Mouse (Mus musculus): ENCODE measurements at regions not wholly inside any gene's neighbourhood (a gene's known extent, or its start where the extent isn't known, plus 50 kb on each side); places are given as distances from the start of the nearest gene placed in this dataset.

DNA sequence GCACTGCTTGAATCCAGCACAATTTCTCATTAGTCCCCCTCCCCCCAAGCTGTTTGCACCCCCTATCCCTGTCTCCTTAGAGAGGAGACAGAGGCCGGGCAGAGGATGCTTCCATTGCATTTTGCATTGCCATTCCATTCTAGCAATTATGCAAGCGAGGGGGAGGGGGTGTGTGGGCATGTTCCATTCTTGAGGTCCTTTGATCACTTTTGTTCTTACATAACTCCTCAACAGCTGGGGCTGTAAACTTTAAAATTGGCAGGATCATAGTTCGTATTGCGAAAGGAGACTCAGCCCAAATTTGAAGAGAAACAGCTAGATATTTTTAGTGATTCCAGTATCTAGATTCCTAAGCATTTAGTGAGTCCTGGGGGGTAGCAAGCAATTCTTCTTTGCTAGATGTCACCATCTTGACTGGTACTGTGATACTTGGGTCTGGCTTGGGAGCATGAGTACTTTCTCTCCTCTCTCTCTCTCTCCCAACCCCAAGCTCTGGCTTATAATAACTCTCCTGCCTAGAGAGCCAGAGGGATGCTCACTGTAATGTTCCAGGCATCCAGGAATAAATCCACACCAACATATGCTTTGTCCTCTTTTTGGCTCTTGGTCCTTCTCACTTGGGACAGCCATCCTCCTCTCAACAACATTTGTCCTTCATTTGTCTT, 212.3 kb upstream of the Pik3r1 start:
- Histone ChIP-seq H3K27me3 (ENCODE audit: control insufficient read depth, insufficient read depth, low read length) (no peaks in the 10 kb centered on the region), H3K4me2 (replicated peaks; ENCODE audit: low read depth, low read length) (no peak overlapping the region), H3K9me3 (ENCODE audit: control insufficient read depth, low read length) (no peaks in the 10 kb centered on the region), H3K4me1 (replicated peaks; ENCODE audit: control insufficient read depth, insufficient read depth, low read length) (no peaks in the 10 kb centered on the region), H3K9ac (ENCODE audit: low read depth, low read length) (no peak overlapping the region), H3K36me3 (ENCODE audit: control insufficient read depth, insufficient read depth, low read length) (no peaks in the 10 kb centered on the region), H3K4me3 (ENCODE audit: low read depth, low read length) (no peak overlapping the region), H3K27ac (ENCODE audit: low read depth, low read length) (no peak overlapping the region)
- DNase-seq (ENCODE audit: low spot score) (no peak), ATAC-seq (ENCODE audit: low FRiP score) (no peak)
- 75% methylated on average over 4 of the region's 4 CpGs for WGBS

DNA sequence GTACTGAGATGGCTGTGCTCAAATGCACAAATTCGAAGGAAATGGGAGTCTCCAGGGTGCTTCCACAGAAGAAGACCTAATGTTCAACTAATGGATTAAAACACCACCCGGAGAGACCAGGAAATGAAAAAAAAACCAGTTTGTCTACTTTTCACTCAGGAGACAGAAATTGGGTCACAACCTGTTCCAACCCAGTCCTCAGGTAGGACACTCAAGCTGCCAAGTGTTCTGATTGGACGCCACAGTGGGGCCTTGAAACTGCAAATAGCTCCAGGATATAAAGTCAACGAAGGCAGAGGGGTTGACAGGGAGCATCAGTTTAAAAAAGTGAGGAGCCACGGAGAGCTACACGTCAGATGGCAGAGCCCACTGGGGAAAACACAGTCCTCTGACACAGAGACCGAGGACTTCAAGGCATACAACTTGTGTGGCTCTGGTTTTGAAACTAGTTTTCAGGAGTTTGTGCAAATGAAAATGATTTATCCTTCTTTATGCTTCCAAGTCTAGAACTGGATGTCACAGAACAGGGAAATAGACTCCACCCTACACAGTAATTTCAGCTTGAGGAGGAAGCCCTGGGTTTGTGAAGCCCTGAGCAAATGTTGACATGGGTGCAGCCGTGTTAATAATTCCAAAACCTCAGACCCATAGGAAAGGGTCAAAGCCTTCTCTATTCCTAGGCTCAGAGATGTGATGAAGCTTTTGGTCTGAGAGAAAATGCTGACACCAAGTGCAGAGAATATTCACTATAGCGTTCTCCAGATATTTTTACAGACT, 220.8 kb upstream of the Pik3r1 start:
- H3K4me2 ChIP-seq (replicated peaks; ENCODE audit: low read depth, low read length): no peak overlapping the region
- H3K27me3 ChIP-seq (ENCODE audit: control insufficient read depth, insufficient read depth, low read length): no peaks in the 10 kb centered on the region
- H3K9me3 ChIP-seq (ENCODE audit: control insufficient read depth, low read length): no peaks in the 10 kb centered on the region
- no peaks in the 10 kb centered on the region for H3K36me3 ChIP-seq (ENCODE audit: control insufficient read depth, insufficient read depth, low read length)
- no peak for DNase-seq (ENCODE audit: low spot score)
- ATAC-seq (ENCODE audit: low FRiP score): no peak
- no peaks in the 10 kb centered on the region for H3K4me1 ChIP-seq (replicated peaks; ENCODE audit: control insufficient read depth, insufficient read depth, low read length)
- no peak overlapping the region for H3K27ac ChIP-seq (ENCODE audit: low read depth, low read length)
- no peak overlapping the region for H3K4me3 ChIP-seq (ENCODE audit: low read depth, low read length)
- no peak overlapping the region for H3K9ac ChIP-seq (ENCODE audit: low read depth, low read length)
- WGBS: 86% methylated on average over 9 of the region's 9 CpGs

DNA sequence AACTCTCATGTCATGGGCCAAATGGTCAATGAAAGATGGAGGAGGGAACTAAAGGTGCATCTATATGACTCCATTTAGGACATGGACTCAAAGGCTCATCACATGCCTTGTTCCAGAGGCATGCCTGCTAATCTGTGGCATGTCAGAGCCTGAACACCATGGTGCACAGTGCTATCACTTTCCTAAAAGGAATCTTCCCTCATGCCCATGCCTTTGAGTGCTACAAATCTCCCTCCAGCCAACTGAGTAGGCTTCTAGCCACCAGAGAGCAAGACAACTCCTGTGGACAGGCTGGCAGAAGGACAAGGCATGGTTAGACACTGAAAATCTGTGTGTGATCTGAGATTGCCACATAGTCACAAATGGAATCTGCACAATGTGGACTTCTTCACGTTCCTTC, 223.7 kb upstream of the Pik3r1 start:
- ATAC-seq (ENCODE audit: low FRiP score) (no peak), DNase-seq (ENCODE audit: low spot score) (no peak)
- H3K9ac ChIP-seq (ENCODE audit: low read depth, low read length): no peak overlapping the region

DNA sequence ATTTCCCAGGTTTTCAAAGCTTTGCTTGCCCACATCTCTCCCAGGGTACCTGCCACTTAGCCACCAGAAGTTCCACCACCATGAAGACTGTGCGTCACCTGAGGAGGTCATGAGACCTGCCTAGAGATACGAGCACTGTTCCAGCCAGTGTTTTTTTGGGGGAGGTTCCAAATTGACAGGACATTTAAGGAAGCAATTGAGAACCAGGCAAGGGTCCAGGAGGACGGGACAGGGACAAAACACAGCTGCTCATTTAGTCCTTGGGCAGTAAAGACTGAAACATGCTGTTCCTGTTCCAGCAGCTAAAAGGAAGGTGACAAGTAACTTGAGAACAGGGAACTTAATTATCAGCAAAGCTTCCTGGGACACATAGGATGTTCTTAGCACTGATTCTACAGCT, 226.8 kb upstream of the Pik3r1 start:
- 75% methylated on average over 3 of the region's 3 CpGs for WGBS
- H3K4me1 ChIP-seq (replicated peaks; ENCODE audit: control insufficient read depth, insufficient read depth, low read length): no peaks in the 10 kb centered on the region
- no peaks in the 10 kb centered on the region for H3K9me3 ChIP-seq (ENCODE audit: control insufficient read depth, low read length)
- no peak overlapping the region for H3K27ac ChIP-seq (ENCODE audit: low read depth, low read length)
- no peak for ATAC-seq (ENCODE audit: low FRiP score)
- no peak for DNase-seq (ENCODE audit: low spot score)
- H3K36me3 ChIP-seq (ENCODE audit: control insufficient read depth, insufficient read depth, low read length): no peaks in the 10 kb centered on the region
- H3K4me2 ChIP-seq (replicated peaks; ENCODE audit: low read depth, low read length): no peak overlapping the region
- no peaks in the 10 kb centered on the region for H3K27me3 ChIP-seq (ENCODE audit: control insufficient read depth, insufficient read depth, low read length)
- no peak overlapping the region for H3K9ac ChIP-seq (ENCODE audit: low read depth, low read length)
- H3K4me3 ChIP-seq (ENCODE audit: low read depth, low read length): no peak overlapping the region

More for the DNA sequence above, 223.7 kb upstream of the Pik3r1 start:
- Histone ChIP-seq H3K36me3 (ENCODE audit: control insufficient read depth, insufficient read depth, low read length) (no peaks in the 10 kb centered on the region), H3K4me1 (replicated peaks; ENCODE audit: control insufficient read depth, insufficient read depth, low read length) (no peaks in the 10 kb centered on the region), H3K27me3 (ENCODE audit: control insufficient read depth, insufficient read depth, low read length) (no peaks in the 10 kb centered on the region), H3K4me3 (ENCODE audit: low read depth, low read length) (no peak overlapping the region), H3K4me2 (replicated peaks; ENCODE audit: low read depth, low read length) (no peak overlapping the region), H3K9me3 (ENCODE audit: control insufficient read depth, low read length) (no peaks in the 10 kb centered on the region), H3K27ac (ENCODE audit: low read depth, low read length) (no peak overlapping the region)
- WGBS: 100% methylated on average over 1 of the region's 1 CpGs

DNA sequence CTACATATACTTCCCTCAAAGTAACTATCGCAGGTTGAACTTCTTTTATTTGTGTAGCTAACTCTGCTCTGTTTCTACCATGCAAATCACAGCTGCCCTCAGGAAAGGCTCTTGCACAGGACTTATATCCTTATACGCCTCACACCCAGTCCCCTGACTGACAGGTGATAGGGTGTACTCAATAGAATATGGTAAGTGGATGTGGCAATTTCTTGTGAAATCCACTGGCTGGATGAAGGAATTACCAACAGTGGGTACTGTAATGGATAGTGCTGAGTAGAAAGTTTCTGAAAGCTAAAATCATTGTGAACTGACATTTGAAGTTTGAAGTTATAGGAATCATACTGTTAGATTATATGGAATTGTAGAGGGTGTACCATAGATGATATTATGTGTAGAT, 227.5 kb upstream of the Pik3r1 start:
- H3K9me3 ChIP-seq (ENCODE audit: control insufficient read depth, low read length): no peaks in the 10 kb centered on the region
- no peaks in the 10 kb centered on the region for H3K4me1 ChIP-seq (replicated peaks; ENCODE audit: control insufficient read depth, insufficient read depth, low read length)
- H3K4me3 ChIP-seq (ENCODE audit: low read depth, low read length): no peak overlapping the region
- WGBS: 88% methylated on average over 2 of the region's 2 CpGs
- no peaks in the 10 kb centered on the region for H3K36me3 ChIP-seq (ENCODE audit: control insufficient read depth, insufficient read depth, low read length)
- H3K9ac ChIP-seq (ENCODE audit: low read depth, low read length): no peak overlapping the region
- no peak overlapping the region for H3K4me2 ChIP-seq (replicated peaks; ENCODE audit: low read depth, low read length)
- no peak overlapping the region for H3K27ac ChIP-seq (ENCODE audit: low read depth, low read length)
- DNase-seq (ENCODE audit: low spot score) (no peak), ATAC-seq (ENCODE audit: low FRiP score) (no peak)
- no peaks in the 10 kb centered on the region for H3K27me3 ChIP-seq (ENCODE audit: control insufficient read depth, insufficient read depth, low read length)

DNA sequence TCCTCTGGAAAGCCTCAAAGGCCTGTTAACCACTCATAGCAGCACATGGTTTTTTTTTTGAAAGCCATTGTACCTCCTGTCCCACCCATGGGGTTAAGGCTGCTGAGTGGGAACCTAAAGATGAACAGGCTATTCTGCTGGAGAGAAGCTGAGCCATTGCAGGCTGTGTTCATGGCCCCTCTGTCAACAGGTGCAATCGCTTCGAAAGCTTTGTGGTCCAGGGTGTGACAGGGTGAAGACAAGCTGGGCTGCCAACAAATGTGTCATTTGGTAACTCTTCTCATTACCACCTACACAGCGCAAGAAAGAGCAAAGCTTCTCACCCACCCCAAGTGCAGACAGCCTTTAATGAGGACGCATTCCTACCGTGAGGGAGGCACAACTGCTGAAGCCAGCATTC, 228.1 kb upstream of the Pik3r1 start:
- no peaks in the 10 kb centered on the region for H3K27me3 ChIP-seq (ENCODE audit: control insufficient read depth, insufficient read depth, low read length)
- H3K9ac ChIP-seq (ENCODE audit: low read depth, low read length): no peak overlapping the region
- 74% methylated on average over 5 of the region's 5 CpGs for WGBS
- no peaks in the 10 kb centered on the region for H3K9me3 ChIP-seq (ENCODE audit: control insufficient read depth, low read length)
- DNase-seq (ENCODE audit: low spot score) (no peak), ATAC-seq (ENCODE audit: low FRiP score) (no peak)
- H3K27ac ChIP-seq (ENCODE audit: low read depth, low read length): no peak overlapping the region
- H3K4me3 ChIP-seq (ENCODE audit: low read depth, low read length): no peak overlapping the region
- no peaks in the 10 kb centered on the region for H3K36me3 ChIP-seq (ENCODE audit: control insufficient read depth, insufficient read depth, low read length)
- no peaks in the 10 kb centered on the region for H3K4me1 ChIP-seq (replicated peaks; ENCODE audit: control insufficient read depth, insufficient read depth, low read length)
- H3K4me2 ChIP-seq (replicated peaks; ENCODE audit: low read depth, low read length): no peak overlapping the region

DNA sequence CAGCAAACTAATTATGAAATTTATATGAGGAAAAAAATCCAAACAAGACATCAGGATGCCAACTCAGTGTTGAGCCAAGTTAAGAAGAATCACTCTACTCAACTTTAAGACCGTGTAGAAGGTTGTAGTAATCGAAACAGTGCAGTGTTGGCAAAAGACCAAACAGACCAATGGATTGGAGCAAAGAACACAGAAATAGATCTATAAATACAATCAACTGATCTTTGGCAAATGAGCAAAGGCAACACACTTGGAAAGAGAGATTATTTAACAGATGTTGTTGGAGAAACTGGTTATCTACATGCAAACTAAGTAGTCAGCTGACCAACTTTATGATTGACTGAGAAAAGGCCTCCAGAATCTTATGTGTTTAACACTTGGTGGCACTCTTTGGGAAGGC, 229.4 kb upstream of the Pik3r1 start:
- Histone ChIP-seq H3K27me3 (ENCODE audit: control insufficient read depth, insufficient read depth, low read length) (no peaks in the 10 kb centered on the region), H3K4me1 (replicated peaks; ENCODE audit: control insufficient read depth, insufficient read depth, low read length) (no peaks in the 10 kb centered on the region), H3K9ac (ENCODE audit: low read depth, low read length) (no peak overlapping the region), H3K4me2 (replicated peaks; ENCODE audit: low read depth, low read length) (no peak overlapping the region), H3K4me3 (ENCODE audit: low read depth, low read length) (no peak overlapping the region), H3K9me3 (ENCODE audit: control insufficient read depth, low read length) (no peaks in the 10 kb centered on the region), H3K27ac (ENCODE audit: low read depth, low read length) (no peak overlapping the region), H3K36me3 (ENCODE audit: control insufficient read depth, insufficient read depth, low read length) (no peaks in the 10 kb centered on the region)
- ATAC-seq (ENCODE audit: low FRiP score) (no peak), DNase-seq (ENCODE audit: low spot score) (no peak)
- 89% methylated on average over 2 of the region's 2 CpGs for WGBS

DNA sequence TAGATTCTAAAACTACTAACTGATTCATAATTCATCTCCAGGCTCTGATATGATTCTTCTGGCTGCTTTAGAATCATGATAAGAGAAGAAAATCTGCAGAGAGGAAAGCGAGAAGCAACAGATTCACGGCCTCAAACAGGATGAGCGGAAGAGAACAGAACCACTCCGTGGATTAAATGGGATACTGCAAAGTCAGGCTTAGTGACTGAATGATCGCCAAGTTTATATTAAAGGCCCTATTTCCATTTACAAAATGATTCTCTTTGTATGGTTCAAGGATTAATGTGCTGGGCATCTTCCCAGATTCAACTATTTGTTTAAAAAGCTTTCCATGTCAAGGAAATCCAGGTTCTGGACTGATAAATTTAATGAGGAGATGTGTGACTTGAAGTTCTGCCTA, 238.5 kb upstream of the Pik3r1 start:
- Histone ChIP-seq H3K9me3 (ENCODE audit: control insufficient read depth, low read length) (no peaks in the 10 kb centered on the region), H3K36me3 (ENCODE audit: control insufficient read depth, insufficient read depth, low read length) (no peaks in the 10 kb centered on the region), H3K4me3 (ENCODE audit: low read depth, low read length) (no peak overlapping the region), H3K27me3 (ENCODE audit: control insufficient read depth, insufficient read depth, low read length) (no peaks in the 10 kb centered on the region), H3K9ac (ENCODE audit: low read depth, low read length) (no peak overlapping the region), H3K4me2 (replicated peaks; ENCODE audit: low read depth, low read length) (no peak overlapping the region), H3K4me1 (replicated peaks; ENCODE audit: control insufficient read depth, insufficient read depth, low read length) (no peaks in the 10 kb centered on the region), H3K27ac (ENCODE audit: low read depth, low read length) (no peak overlapping the region)
- WGBS: 94% methylated on average over 5 of the region's 5 CpGs
- ATAC-seq (ENCODE audit: low FRiP score): no peak
- DNase-seq (ENCODE audit: low spot score): no peak

DNA sequence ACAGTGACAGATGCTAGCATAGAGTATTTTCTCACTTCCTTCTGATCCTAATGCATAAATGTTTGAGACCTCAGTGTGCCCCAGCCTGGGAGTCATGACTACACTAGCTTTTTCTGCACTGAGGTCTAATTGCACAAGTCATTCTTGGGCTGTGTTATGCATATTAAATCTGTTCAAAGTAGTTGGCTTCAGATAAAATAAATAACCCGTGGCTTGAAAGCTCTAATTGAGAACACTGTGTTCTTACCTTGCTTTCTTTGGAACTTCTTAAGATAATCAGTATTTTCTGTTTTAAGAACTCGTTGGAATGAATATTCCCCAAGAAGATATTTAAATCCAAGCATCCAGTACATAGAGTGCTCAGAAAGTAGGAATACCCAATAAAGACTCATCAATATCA, 243.9 kb upstream of the Pik3r1 start:
- no peak for ATAC-seq (ENCODE audit: low FRiP score)
- DNase-seq (ENCODE audit: low spot score): no peak
- H3K4me3 ChIP-seq (ENCODE audit: low read depth, low read length): no peak overlapping the region
- no peak overlapping the region for H3K4me2 ChIP-seq (replicated peaks; ENCODE audit: low read depth, low read length)
- no peaks in the 10 kb centered on the region for H3K9me3 ChIP-seq (ENCODE audit: control insufficient read depth, low read length)
- H3K27me3 ChIP-seq (ENCODE audit: control insufficient read depth, insufficient read depth, low read length): no peaks in the 10 kb centered on the region
- 83% methylated on average over 2 of the region's 2 CpGs for WGBS
- H3K27ac ChIP-seq (ENCODE audit: low read depth, low read length): no peak overlapping the region
- no peaks in the 10 kb centered on the region for H3K4me1 ChIP-seq (replicated peaks; ENCODE audit: control insufficient read depth, insufficient read depth, low read length)
- no peaks in the 10 kb centered on the region for H3K36me3 ChIP-seq (ENCODE audit: control insufficient read depth, insufficient read depth, low read length)
- H3K9ac ChIP-seq (ENCODE audit: low read depth, low read length): no peak overlapping the region

All from hindbrain, embryonic 11.5 days (tissue).